Mouse (Mus musculus): ENCODE results near the gene Skor1. TPM values are rescaled to one million over a fixed set of nuclear protein-coding genes. Genes with fewer than 3 reads are reported as not detected.

Gene Skor1
- polyA plus RNA-seq, 1 experiment, result not detected

DNA sequence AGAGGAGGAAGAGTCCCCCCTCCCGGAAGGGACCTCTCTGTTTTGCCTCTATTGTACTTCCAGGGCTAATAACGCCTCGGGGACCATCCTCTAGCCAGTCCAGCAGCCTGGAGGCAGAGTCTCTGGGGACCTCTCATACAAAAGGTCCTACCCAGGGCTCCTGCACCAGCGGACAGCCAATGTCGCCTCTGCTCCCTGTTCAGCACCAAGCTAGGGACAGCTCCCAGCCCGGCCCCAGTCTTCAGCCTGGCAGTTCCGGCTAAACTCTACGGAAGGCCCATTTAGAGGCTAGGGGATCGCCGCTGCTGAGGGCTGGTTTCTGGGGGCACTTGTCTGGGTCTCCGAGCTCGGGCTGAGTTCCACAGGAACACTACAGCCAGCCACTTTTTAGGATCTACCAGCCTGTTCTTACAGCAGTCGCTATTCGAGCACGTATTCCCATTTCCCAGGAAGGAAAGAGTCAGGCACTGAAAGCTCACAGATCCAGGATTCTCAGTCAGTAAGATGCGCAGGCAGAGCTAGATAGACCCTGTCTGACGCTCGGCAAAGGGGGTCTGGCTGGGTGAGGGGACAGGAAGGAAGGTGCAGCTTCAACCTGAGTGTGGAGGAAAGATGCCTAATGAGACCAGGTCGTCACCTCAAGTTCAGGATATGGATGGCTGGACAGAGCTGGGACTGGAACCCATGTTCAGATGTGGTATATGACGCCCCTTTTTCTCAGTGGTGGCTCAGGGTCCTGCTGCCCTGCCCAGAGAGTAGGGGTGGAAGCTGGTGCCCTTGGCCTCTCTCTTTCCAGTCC, 2.5 kb upstream of the Skor1 start:
- TF ChIP-seq CTCF (IDR thresholded peaks at IDR 0.05; ENCODE audit: borderline replicate concordance, insufficient read depth, low read length), result no peak
- no peak for TF ChIP-seq POLR2A (IDR thresholded peaks at IDR 0.05; ENCODE audit: low read depth, low read length)

DNA sequence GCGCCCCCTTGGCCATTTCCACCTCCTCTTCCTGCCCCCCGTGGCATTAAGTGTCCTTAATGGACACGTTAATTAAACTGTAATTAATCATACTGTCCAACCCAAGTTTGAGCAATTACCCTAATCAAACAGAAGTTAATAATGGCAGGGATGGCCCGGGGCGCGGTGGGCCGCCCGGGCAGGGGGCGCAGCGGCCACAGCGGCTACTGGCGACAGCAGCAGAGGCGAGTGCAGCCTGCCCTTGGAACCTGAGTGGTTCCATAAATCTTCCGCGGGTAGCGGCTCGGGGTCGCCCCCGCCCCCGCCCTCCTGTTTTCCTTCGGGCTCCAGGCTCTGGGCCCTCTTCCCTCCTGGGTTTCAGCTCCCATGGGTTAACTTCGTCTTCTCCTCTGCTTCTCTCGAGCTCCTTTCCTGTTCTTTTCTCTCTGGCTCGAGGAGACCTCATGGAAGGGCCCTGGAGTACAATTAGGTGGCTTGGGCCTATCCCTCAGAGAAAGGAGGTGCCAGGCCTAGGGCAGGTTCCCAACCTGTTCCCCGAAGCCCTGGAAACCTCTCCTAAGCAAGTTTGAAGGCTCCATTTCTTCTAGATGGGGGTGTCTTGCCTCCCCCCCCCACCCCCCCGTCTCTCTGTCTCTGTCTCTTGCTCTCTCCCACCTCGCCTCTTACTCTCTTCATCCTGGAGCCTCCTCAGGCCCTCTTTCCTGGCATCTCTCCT, 1.5 kb upstream of the Skor1 start:
- no peak overlapping the region for H3K27ac ChIP-seq (ENCODE audit: insufficient read depth, low read length)
- no peak for TF ChIP-seq CTCF (IDR thresholded peaks at IDR 0.05; ENCODE audit: borderline replicate concordance, insufficient read depth, low read length)
- TF ChIP-seq POLR2A (IDR thresholded peaks at IDR 0.05; ENCODE audit: low read depth, low read length), result no peak
- H3K4me1 ChIP-seq (ENCODE audit: control insufficient read depth, insufficient read depth, low read length), result no peaks in the 10 kb centered on the region
- no peak overlapping the region for H3K4me3 ChIP-seq (ENCODE audit: insufficient read depth, low read length)

More for the DNA sequence above, 2.5 kb upstream of the Skor1 start:
- Histone ChIP-seq H3K27ac (ENCODE audit: insufficient read depth, low read length) (no peak overlapping the region), H3K4me1 (ENCODE audit: control insufficient read depth, insufficient read depth, low read length) (no peaks in the 10 kb centered on the region), H3K4me3 (ENCODE audit: insufficient read depth, low read length) (no peak overlapping the region)

DNA sequence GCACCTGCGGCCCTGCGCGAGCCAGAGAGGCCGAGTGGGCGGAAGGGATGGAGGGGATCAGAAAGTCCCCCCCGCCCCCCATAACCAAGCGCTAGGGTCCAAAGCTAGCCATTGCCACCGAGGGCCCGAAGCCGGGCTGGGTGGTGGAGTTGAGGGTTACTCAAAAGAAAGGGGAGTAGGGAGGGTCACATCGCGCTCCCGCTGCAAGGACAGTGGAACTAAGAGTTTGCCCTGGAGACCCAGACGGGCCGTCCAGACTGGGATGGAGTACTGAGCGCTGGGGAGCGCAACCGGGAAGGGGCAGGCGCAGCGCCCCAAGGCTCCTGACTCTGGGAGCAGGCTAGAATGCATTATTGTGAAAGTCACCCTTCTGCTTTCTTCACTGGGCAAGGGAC, 608 bp upstream of the Skor1 start:
- TF ChIP-seq POLR2A (IDR thresholded peaks at IDR 0.05; ENCODE audit: low read depth, low read length) (no peak), CTCF (IDR thresholded peaks at IDR 0.05; ENCODE audit: borderline replicate concordance, insufficient read depth, low read length) (no peak)
- H3K4me3 ChIP-seq (ENCODE audit: insufficient read depth, low read length), result no peak overlapping the region
- no peaks in the 10 kb centered on the region for H3K4me1 ChIP-seq (ENCODE audit: control insufficient read depth, insufficient read depth, low read length)
- H3K27ac ChIP-seq (ENCODE audit: insufficient read depth, low read length), result no peak overlapping the region

DNA sequence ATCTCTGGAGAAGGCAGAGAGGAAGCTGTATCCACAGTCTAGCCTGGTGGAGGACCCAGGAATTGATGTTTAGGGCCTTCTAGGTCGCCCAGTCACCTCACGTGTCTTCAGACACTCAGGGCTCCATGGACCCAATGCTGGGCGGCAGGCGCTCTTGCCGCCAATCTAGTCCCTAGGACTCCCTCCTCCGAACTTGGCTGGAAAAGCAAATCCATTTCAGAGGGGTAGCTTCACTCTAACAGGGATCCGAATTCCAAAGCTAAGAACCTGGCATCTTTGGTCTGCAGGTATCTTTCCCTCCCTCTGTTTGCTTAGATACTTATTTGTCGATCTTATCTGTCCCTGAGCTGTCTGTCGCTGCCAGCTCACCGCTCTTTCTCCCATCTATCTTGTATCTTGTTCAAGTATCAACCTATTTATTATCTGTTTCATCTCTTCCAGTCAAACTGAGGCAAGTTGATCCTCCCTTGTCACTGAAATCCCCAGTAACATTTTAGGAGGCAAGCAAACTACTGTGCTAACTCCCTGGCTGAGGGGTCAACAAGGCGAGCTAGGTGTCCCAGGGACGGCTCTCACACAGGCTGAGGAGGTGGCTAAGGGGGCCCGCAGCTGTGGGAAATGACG, 863 bp downstream of the Skor1 start:
- H3K4me3 ChIP-seq (ENCODE audit: insufficient read depth, low read length), result no peak overlapping the region
- H3K27ac ChIP-seq (ENCODE audit: insufficient read depth, low read length), result no peak overlapping the region
- no peaks in the 10 kb centered on the region for H3K4me1 ChIP-seq (ENCODE audit: control insufficient read depth, insufficient read depth, low read length)

DNA sequence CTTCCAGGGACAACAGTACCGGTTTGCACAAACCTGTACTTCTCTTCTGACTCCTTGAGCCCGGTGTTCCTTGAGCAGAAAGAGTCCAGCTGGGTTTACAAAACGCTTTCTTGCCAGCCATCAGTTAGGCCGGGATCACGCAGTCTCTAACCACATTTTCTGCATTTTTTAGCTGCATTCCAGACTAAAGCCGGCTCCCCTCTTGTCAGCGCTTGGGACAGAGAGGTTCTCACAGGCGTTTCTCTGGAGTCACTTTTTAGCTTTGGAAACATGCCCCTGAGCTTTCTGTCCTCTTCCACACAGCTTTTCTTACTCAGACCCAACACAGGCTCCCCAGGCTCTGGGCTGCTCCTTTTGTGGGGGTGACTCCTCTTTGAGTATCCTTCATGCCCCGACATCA, 1.5 kb downstream of the Skor1 start:
- TF ChIP-seq CTCF (IDR thresholded peaks at IDR 0.05; ENCODE audit: borderline replicate concordance, insufficient read depth, low read length), result no peak
- TF ChIP-seq POLR2A (IDR thresholded peaks at IDR 0.05; ENCODE audit: low read depth, low read length), result no peak
- H3K4me3 ChIP-seq (ENCODE audit: insufficient read depth, low read length), result no peak overlapping the region
- H3K4me1 ChIP-seq (ENCODE audit: control insufficient read depth, insufficient read depth, low read length), result no peaks in the 10 kb centered on the region
- H3K27ac ChIP-seq (ENCODE audit: insufficient read depth, low read length), result no peak overlapping the region

More for the DNA sequence above, 863 bp downstream of the Skor1 start:
- TF ChIP-seq POLR2A (IDR thresholded peaks at IDR 0.05; ENCODE audit: low read depth, low read length), result no peak
- TF ChIP-seq CTCF (IDR thresholded peaks at IDR 0.05; ENCODE audit: borderline replicate concordance, insufficient read depth, low read length), result no peak

DNA sequence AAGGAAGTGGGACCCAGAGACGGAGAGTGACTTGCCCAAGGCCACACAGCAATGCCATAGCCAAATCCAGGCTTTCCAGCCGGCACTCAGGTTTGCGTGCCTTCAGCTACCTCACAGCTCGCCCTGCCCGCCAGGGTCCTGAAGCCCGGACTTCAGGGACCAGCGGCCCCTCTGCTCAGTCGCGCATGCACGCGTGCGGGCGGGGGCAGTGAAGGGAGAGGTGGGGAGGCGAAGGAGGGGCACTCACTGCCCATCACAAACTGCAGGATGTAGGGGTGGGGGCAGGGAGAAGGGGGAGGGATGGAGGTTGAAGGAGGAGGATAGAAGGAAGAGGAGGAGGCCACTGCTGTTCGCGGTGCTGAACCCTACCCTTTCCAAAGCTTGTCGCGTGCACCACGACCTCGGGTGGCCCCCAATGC, 1.9 kb downstream of the Skor1 start:
- TF ChIP-seq POLR2A (IDR thresholded peaks at IDR 0.05; ENCODE audit: low read depth, low read length) (no peak), CTCF (IDR thresholded peaks at IDR 0.05; ENCODE audit: borderline replicate concordance, insufficient read depth, low read length) (no peak)
- no peaks in the 10 kb centered on the region for H3K4me1 ChIP-seq (ENCODE audit: control insufficient read depth, insufficient read depth, low read length)
- no peak overlapping the region for H3K27ac ChIP-seq (ENCODE audit: insufficient read depth, low read length)
- peak overlapping the region; percentile 22; the same call in 1 of the 2 replicates for H3K4me3 ChIP-seq (ENCODE audit: insufficient read depth, low read length)

DNA sequence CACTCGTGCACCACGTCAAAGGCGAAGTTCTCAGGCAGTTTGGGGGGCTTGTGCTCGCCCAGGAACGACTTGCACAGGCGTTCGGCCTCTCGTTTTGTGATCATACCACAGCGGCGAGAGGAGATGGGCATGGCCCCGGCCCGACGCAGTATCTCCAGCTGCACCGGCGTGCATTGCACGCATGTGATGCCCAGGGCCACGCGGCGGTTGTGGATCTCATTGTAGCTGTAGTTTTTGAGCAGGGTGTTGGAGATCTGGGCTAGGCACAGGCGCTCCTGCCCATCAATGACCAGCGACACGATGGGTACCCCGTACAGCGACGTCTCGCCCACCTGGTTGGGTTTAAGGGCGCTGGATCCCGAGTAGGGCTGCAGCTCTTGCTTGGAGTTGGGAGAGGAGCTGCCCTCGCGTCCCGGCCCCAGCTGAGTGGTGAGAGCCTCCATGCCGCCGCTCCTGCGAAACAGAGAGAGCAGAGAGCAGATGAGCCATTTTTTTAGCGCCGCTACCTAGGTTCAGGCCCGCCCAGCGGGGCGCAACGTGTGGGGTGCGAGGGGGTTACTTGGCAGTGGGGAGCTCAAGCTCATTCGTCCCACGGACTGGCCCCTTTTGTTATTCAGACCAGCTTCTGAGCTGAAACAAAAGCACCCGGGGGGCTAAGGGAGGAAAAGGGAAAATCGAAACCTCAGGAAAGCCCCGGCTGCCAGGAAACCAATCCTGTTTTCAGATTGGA, 2.5 kb downstream of the Skor1 start:
- Histone ChIP-seq H3K4me1 (ENCODE audit: control insufficient read depth, insufficient read depth, low read length) (no peaks in the 10 kb centered on the region), H3K4me3 (ENCODE audit: insufficient read depth, low read length) (peak overlapping the region; percentile 22), H3K27ac (ENCODE audit: insufficient read depth, low read length) (no peak overlapping the region)
- TF ChIP-seq POLR2A (IDR thresholded peaks at IDR 0.05; ENCODE audit: low read depth, low read length), result no peak
- TF ChIP-seq CTCF (IDR thresholded peaks at IDR 0.05; ENCODE audit: borderline replicate concordance, insufficient read depth, low read length), result no peak

DNA sequence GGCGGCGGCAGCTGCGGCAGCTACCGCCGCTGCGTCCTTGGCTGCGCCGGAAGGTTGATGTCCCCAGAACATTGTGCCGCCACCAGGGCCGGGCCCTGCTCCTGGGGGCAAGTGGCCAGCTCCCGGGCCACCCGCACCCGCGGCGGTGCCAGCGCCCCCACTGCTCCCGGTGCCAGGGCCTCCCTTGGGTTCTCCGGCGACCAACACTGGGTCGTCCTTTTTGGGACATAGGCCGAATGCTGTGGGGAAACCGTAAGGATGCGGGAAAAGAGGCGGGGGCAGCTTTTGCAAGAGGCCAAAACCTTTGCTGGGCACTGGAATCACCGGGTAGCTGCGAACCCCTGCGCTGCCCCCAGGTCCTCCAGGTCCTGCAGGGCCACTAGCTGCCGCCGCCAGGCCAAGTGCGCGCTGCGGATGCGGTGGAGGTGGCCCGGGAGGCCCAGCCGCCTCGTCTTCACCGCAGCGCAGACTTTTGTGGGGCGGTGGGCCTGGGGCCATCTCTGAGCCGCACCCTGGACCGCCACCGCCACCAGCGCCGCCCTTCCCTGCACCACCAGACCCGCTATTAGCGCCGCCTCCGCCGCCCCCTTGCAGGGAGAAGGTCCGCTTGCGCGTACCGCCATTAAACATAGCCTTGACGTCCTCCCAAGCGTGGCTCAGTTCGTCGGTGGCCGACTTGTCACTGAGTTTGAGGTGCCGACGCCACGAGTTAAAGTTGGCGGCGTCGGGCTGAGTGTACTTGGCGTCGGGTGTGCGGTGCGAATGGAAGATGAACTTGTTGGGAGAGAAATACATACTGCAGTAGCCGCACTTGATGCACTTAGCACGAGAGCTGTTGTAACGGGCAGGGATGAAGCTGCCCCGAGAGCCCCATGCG, 3.3 kb downstream of the Skor1 start:
- no peaks in the 10 kb centered on the region for H3K4me1 ChIP-seq (ENCODE audit: control insufficient read depth, insufficient read depth, low read length)
- TF ChIP-seq POLR2A (IDR thresholded peaks at IDR 0.05; ENCODE audit: low read depth, low read length), result no peak
- no peak for TF ChIP-seq CTCF (IDR thresholded peaks at IDR 0.05; ENCODE audit: borderline replicate concordance, insufficient read depth, low read length)
- no peak overlapping the region for H3K27ac ChIP-seq (ENCODE audit: insufficient read depth, low read length)
- no peak overlapping the region for H3K4me3 ChIP-seq (ENCODE audit: insufficient read depth, low read length)

Measured in embryonic fibroblast, embryonic 13.5 days (primary cell).